Mouse (Mus musculus): ENCODE data around the gene Slc35a2.

GRCm38 (mm10) chrX:7910473-7910872 lies 26.6 kb downstream of the Slc35a2 start:
- TF ChIP-seq POLR2AphosphoS5 (IDR thresholded peaks at IDR 0.05; ENCODE audit: insufficient replicate concordance, low read depth, low read length): no peak
- TF ChIP-seq CTCF (IDR thresholded peaks at IDR 0.05; ENCODE audit: low read depth, low read length): no peak
- no peak for TF ChIP-seq GATA1 (IDR thresholded peaks at IDR 0.05; ENCODE audit: borderline replicate concordance, low read length)
- TF ChIP-seq TAL1 (conservative IDR thresholded peaks at IDR 0.05; ENCODE audit: low read depth, low read length): no peak

All from G1E (cell line).